Mouse (Mus musculus) midbrain, embryonic 14.5 days (tissue): ENCODE measurements around the gene Ppp2r5e. TPM values are rescaled to one million over a fixed set of nuclear protein-coding genes. Genes with fewer than 3 reads are reported as not detected.

Experiments used
- ATAC-seq: fragments of 200-750 bp; cut with Nextera tagmentation; 2 replicates; pipeline ENCODE4 v1.8.0; 2017; ENCODE audit warnings: moderate number of reproducible peaks, moderate library complexity; ENCODE audit not compliant: low FRiP score, low TSS enrichment
- DNase-seq: peaks from one replicate; pipeline ENCODE4 v3.0.0-alpha.2; 2015
- H3K27ac ChIP-seq: fragments of 300-500 bp; sonication (generic); replicated peaks from 2 replicates; pipeline ENCODE4 v1.5.1; 2014; ENCODE audit warnings: mild to moderate bottlenecking, low read depth, low read length, moderate library complexity
- H3K27me3 ChIP-seq: fragments of 300-500 bp; sonication (generic); 2 replicates; pipeline ENCODE4 v1.6.1; 2014; ENCODE audit warnings: low read length, control low read depth, mixed read lengths; ENCODE audit not compliant: control insufficient read depth, insufficient read depth
- H3K36me3 ChIP-seq: fragments of 300-500 bp; sonication (generic); 2 replicates; pipeline ENCODE4 v1.6.1; 2014; ENCODE audit warnings: low read length, control low read depth; ENCODE audit not compliant: control insufficient read depth, insufficient read depth
- H3K4me1 ChIP-seq: fragments of 300-500 bp; sonication (generic); 2 replicates; pipeline ENCODE4 v1.6.1; 2014; ENCODE audit warnings: mild to moderate bottlenecking, antibody characterized with exemption, low read length, control low read depth; ENCODE audit not compliant: control insufficient read depth, insufficient read depth
- H3K4me2 ChIP-seq: fragments of 300-500 bp; sonication (generic); 2 replicates; pipeline ENCODE4 v1.6.1; 2014; ENCODE audit warnings: mild to moderate bottlenecking, low read length, moderate library complexity
- H3K4me3 ChIP-seq: fragments of 300-500 bp; sonication (generic); replicated peaks from 2 replicates; pipeline ENCODE4 v1.5.1; 2014; ENCODE audit warnings: low read depth, low read length
- H3K9ac ChIP-seq: fragments of 300-500 bp; sonication (generic); replicated peaks from 2 replicates; pipeline ENCODE4 v1.6.1; 2014; ENCODE audit warnings: mild to moderate bottlenecking, low read length, moderate library complexity
- H3K9me3 ChIP-seq: fragments of 300-500 bp; sonication (generic); 2 replicates; pipeline ENCODE4 v1.6.1; 2016; ENCODE audit warnings: low read length, control low read depth, mixed read lengths; ENCODE audit not compliant: control insufficient read depth
- WGBS: fragments of 180-500 bp; shearing (Covaris S2); extraction: QIAGEN DNeasy Blood & Tissue Kit; methylation state at CpG from one replicate; pipeline ENCODE4 v1.1.7; 2014; 5-methylcytosine and 5-hydroxymethylcytosine counted together
- polyA plus RNA-seq: library from polyadenylated mRNA; unstranded; fragments of >200 nt; fragmentation: Nextera tagmentation; extraction: Ambion mirVana; gene quantifications from 2 replicates; pipeline ENCODE4 v1.2.1, GENCODE M21; 2014

The Ppp2r5e gene
- polyA plus RNA-seq, 1 experiment from 2014 or later: 30.3 TPM

GRCm38 (mm10) chr12:75482015-75482414 lies 114.0 kb downstream of the Ppp2r5e start:
- Histone ChIP-seq H3K27ac (no peak overlapping the region), H3K4me1 (0 out of 2 replicates have a peak, but pooled peaks cover 4% of the 10 kb centered on the region), H3K36me3 (no peaks in the 10 kb centered on the region), H3K9ac (no peak overlapping the region), H3K27me3 (no peaks in the 10 kb centered on the region), H3K4me2 (no peak overlapping the region), H3K4me3 (no peak overlapping the region), H3K9me3 (no peaks in the 10 kb centered on the region)
- 98% methylated on average over 4 of the region's 4 CpGs for WGBS
- DNase-seq (no peak), ATAC-seq (no peak)

GRCm38 (mm10) chr12:75480031-75480430 lies 116.0 kb downstream of the Ppp2r5e start:
- no peaks in the 10 kb centered on the region for H3K9me3 ChIP-seq
- H3K4me1 ChIP-seq: 0 out of 2 replicates have a peak, but pooled peaks cover 4% of the 10 kb centered on the region
- H3K9ac ChIP-seq: no peak overlapping the region
- H3K36me3 ChIP-seq: no peaks in the 10 kb centered on the region
- no peak overlapping the region for H3K4me3 ChIP-seq
- WGBS: 96% methylated on average over 8 of the region's 8 CpGs
- DNase-seq (no peak), ATAC-seq (no peak)
- no peak overlapping the region for H3K27ac ChIP-seq
- H3K4me2 ChIP-seq: no peak overlapping the region
- H3K27me3 ChIP-seq: no peaks in the 10 kb centered on the region

GRCm38 (mm10) chr12:75479375-75479898 lies 116.6 kb downstream of the Ppp2r5e start:
- Histone ChIP-seq H3K4me2 (no peak overlapping the region), H3K4me1 (0 out of 2 replicates have a peak, but pooled peaks cover 4% of the 10 kb centered on the region), H3K36me3 (no peaks in the 10 kb centered on the region), H3K9me3 (no peaks in the 10 kb centered on the region), H3K9ac (no peak overlapping the region), H3K4me3 (no peak overlapping the region), H3K27ac (no peak overlapping the region), H3K27me3 (no peaks in the 10 kb centered on the region)
- ATAC-seq: no peak
- 86% methylated on average over 8 of the region's 8 CpGs for WGBS
- no peak for DNase-seq

GRCm38 (mm10) chr12:75478596-75478995 lies 117.4 kb downstream of the Ppp2r5e start:
- 88% methylated on average over 3 of the region's 3 CpGs for WGBS
- no peaks in the 10 kb centered on the region for H3K36me3 ChIP-seq
- H3K27me3 ChIP-seq: no peaks in the 10 kb centered on the region
- H3K27ac ChIP-seq: no peak overlapping the region
- H3K4me1 ChIP-seq: 0 out of 2 replicates have a peak, but pooled peaks cover 4% of the 10 kb centered on the region
- DNase-seq (no peak), ATAC-seq (no peak)
- H3K9me3 ChIP-seq: no peaks in the 10 kb centered on the region
- H3K4me3 ChIP-seq: no peak overlapping the region
- H3K9ac ChIP-seq: no peak overlapping the region
- no peak overlapping the region for H3K4me2 ChIP-seq

- Histone ChIP-seq H3K4me1 (0 out of 2 replicates have a peak, but pooled peaks cover 4% of the 10 kb centered on the region), H3K27me3 (no peaks in the 10 kb centered on the region), H3K9me3 (no peaks in the 10 kb centered on the region), H3K9ac (no peak overlapping the region), H3K4me2 (no peak overlapping the region), H3K27ac (no peak overlapping the region), H3K4me3 (no peak overlapping the region), H3K36me3 (no peaks in the 10 kb centered on the region)
- 52% methylated on average over 4 of the region's 4 CpGs for WGBS
- ATAC-seq (no peak), DNase-seq (peak; percentile 38)
These were observed 117.9 kb downstream of the Ppp2r5e start for GRCm38 (mm10) chr12:75478117-75478516.

- ATAC-seq (no peak), DNase-seq (no peak)
- H3K4me2 ChIP-seq: no peak overlapping the region
- no peak overlapping the region for H3K27ac ChIP-seq
- no peaks in the 10 kb centered on the region for H3K27me3 ChIP-seq
- H3K4me1 ChIP-seq: 0 out of 2 replicates have a peak, but pooled peaks cover 2% of the 10 kb centered on the region
- 0 out of 2 replicates have a peak, but pooled peaks cover 6% of the 10 kb centered on the region for H3K36me3 ChIP-seq
- H3K9ac ChIP-seq: no peak overlapping the region
- no peaks in the 10 kb centered on the region for H3K9me3 ChIP-seq
- H3K4me3 ChIP-seq: no peak overlapping the region
- 97% methylated on average over 2 of the region's 2 CpGs for WGBS
These were observed 123.0 kb downstream of the Ppp2r5e start for GRCm38 (mm10) chr12:75473021-75473420.

GRCm38 (mm10) chr12:75472107-75472506 lies 123.9 kb downstream of the Ppp2r5e start:
- no peaks in the 10 kb centered on the region for H3K27me3 ChIP-seq
- no peak overlapping the region for H3K9ac ChIP-seq
- DNase-seq (no peak), ATAC-seq (no peak)
- no peak overlapping the region for H3K4me3 ChIP-seq
- no peaks in the 10 kb centered on the region for H3K9me3 ChIP-seq
- WGBS: 96% methylated on average over 3 of the region's 3 CpGs
- H3K36me3 ChIP-seq: peaks cover 12% of the 10 kb centered on the region; the same call in 1 of the 2 replicates
- no peaks in the 10 kb centered on the region for H3K4me1 ChIP-seq
- H3K4me2 ChIP-seq: no peak overlapping the region
- H3K27ac ChIP-seq: no peak overlapping the region

GRCm38 (mm10) chr12:75467814-75468213 lies 128.2 kb downstream of the Ppp2r5e start:
- H3K36me3 ChIP-seq: peaks cover 44% of the 10 kb centered on the region
- no peaks in the 10 kb centered on the region for H3K4me1 ChIP-seq
- no peak overlapping the region for H3K9ac ChIP-seq
- no peaks in the 10 kb centered on the region for H3K27me3 ChIP-seq
- no peak overlapping the region for H3K4me2 ChIP-seq
- H3K9me3 ChIP-seq: no peaks in the 10 kb centered on the region
- no peak for DNase-seq
- H3K27ac ChIP-seq: no peak overlapping the region
- no peak overlapping the region for H3K4me3 ChIP-seq
- WGBS: 88% methylated on average over 6 of the region's 6 CpGs
- ATAC-seq: no peak

- DNase-seq (no peak), ATAC-seq (no peak)
- H3K4me3 ChIP-seq: no peak overlapping the region
- H3K36me3 ChIP-seq: peaks cover 45% of the 10 kb centered on the region
- H3K27ac ChIP-seq: no peak overlapping the region
- no peak overlapping the region for H3K9ac ChIP-seq
- no peaks in the 10 kb centered on the region for H3K27me3 ChIP-seq
- no peak overlapping the region for H3K4me2 ChIP-seq
- H3K4me1 ChIP-seq: no peaks in the 10 kb centered on the region
- no peaks in the 10 kb centered on the region for H3K9me3 ChIP-seq
- 89% methylated on average over 5 of the region's 5 CpGs for WGBS
These were observed 128.9 kb downstream of the Ppp2r5e start for GRCm38 (mm10) chr12:75467127-75467526.
